Mouse (Mus musculus): ENCODE measurements around the gene Olfr101. TPM values are rescaled to one million over a fixed set of nuclear protein-coding genes. Genes with fewer than 3 reads are reported as not detected.

Olfr101 gene
- total and polyA plus RNA-seq, 2 experiments: not detected

DNA sequence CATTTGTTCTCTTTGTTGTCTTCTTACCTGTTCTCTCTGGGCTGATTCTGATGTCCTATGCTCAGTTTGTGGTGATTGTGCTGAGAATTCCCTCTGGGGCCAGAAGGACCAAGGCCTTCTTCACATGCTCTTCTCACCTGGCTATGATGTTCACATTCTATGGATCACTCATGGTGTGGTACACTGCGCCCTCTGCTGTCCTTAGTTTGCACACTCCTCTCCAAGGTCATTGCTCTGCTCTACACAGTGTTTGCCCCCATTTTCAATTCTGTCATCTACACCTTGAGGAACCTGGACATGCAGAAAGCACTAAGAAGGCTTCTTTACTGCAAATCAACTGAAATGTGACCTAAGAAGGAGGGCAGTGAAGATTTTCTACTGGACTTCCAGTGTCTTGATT lies 53.6 kb downstream of the Olfr101 start:
- Histone ChIP-seq H3K36me3 (ENCODE audit: control insufficient read depth, insufficient read depth, low read length) (no peaks in the 10 kb centered on the region), H3K4me3 (ENCODE audit: insufficient read depth, low read depth, low read length) (no peak overlapping the region), H3K9ac (ENCODE audit: low read depth, low read length) (no peak overlapping the region), H3K79me2 (ENCODE audit: control insufficient read depth, insufficient read depth, low read length) (no peaks in the 10 kb centered on the region), H3K4me1 (ENCODE audit: control insufficient read depth, insufficient read depth, low read length) (no peaks in the 10 kb centered on the region), H3K27me3 (ENCODE audit: control insufficient read depth, insufficient read depth, low read length) (no peaks in the 10 kb centered on the region), H3K27ac (replicated peaks; ENCODE audit: insufficient read depth, low read depth, low read length) (no peak overlapping the region)
- DNase-seq (ENCODE audit: extremely low read depth, low read depth, low spot score): peak; percentile 27
- WGBS: 14% methylated on average over 1 of the region's 1 CpGs
- TF ChIP-seq CTCF (IDR thresholded peaks at IDR 0.05; ENCODE audit: low read depth, low read length): peak; percentile 66
- TF ChIP-seq POLR2A (IDR thresholded peaks at IDR 0.05; ENCODE audit: extremely low read depth, insufficient read depth, low read length): no peak

DNA sequence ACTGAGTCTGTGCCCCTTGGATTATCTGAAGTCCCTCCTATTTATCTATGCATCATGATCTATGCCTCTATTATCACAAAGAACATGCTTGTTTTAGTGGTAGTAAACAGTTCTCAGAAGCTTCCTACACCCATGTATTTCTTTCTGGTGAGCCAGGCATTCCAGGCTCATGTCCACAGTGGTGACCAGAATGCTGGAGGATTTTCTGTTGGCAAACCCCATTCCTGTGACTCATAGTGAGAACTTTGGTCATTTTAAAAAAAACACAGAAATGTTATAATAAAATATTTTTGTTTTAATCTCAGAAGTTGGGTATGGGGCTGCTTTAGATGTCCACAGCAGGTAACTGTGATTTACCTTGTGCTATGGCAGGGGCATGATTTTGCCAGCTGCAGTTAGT lies 54.7 kb downstream of the Olfr101 start:
- Histone ChIP-seq H3K27me3 (ENCODE audit: control insufficient read depth, insufficient read depth, low read length) (no peaks in the 10 kb centered on the region), H3K36me3 (ENCODE audit: control insufficient read depth, insufficient read depth, low read length) (no peaks in the 10 kb centered on the region), H3K27ac (replicated peaks; ENCODE audit: insufficient read depth, low read depth, low read length) (no peak overlapping the region), H3K9ac (ENCODE audit: low read depth, low read length) (no peak overlapping the region), H3K4me1 (ENCODE audit: control insufficient read depth, insufficient read depth, low read length) (no peaks in the 10 kb centered on the region), H3K79me2 (ENCODE audit: control insufficient read depth, insufficient read depth, low read length) (no peaks in the 10 kb centered on the region), H3K4me3 (ENCODE audit: insufficient read depth, low read depth, low read length) (no peak overlapping the region)
- DNase-seq (ENCODE audit: extremely low read depth, low read depth, low spot score): no peak
- no peak for TF ChIP-seq POLR2A (IDR thresholded peaks at IDR 0.05; ENCODE audit: extremely low read depth, insufficient read depth, low read length)
- no peak for TF ChIP-seq CTCF (IDR thresholded peaks at IDR 0.05; ENCODE audit: low read depth, low read length)

Other genes with a start within 250 kb of the Olfr101 start
- not detected in 2 replicates for gene Olfr90, start 215.8 kb downstream of the Olfr101 start, total RNA-seq (2014; rRNA removed)
- gene Olfr90, start 215.8 kb downstream of the Olfr101 start, polyA plus RNA-seq (2012; rRNA removed): not detected in 2 replicates
- not detected in 2 replicates for gene Olfr91, start 206.0 kb downstream of the Olfr101 start, total RNA-seq (2014; rRNA removed)
- gene Olfr91, start 206.0 kb downstream of the Olfr101 start, polyA plus RNA-seq (2012; rRNA removed): not detected in 2 replicates
- gene Olfr92, start 184.2 kb downstream of the Olfr101 start, total RNA-seq (2014; rRNA removed): not detected in 2 replicates
- not detected in 2 replicates for gene Olfr92, start 184.2 kb downstream of the Olfr101 start, polyA plus RNA-seq (2012; rRNA removed)
- not detected in 2 replicates for gene Olfr93, start 142.8 kb downstream of the Olfr101 start, total RNA-seq (2014; rRNA removed)
- not detected in 2 replicates for gene Olfr93, start 142.8 kb downstream of the Olfr101 start, polyA plus RNA-seq (2012; rRNA removed)
- gene Ubd, start 110.4 kb downstream of the Olfr101 start, total RNA-seq (2014; rRNA removed): 0.46 and 0.47 TPM in 2 replicates
- 0.22 TPM in 1 of 2 replicates, not detected in the other for gene Ubd, start 110.4 kb downstream of the Olfr101 start, polyA plus RNA-seq (2012; rRNA removed)
- not detected in 2 replicates for gene Olfr94, start 103.3 kb downstream of the Olfr101 start, total RNA-seq (2014; rRNA removed)
- gene Olfr94, start 103.3 kb downstream of the Olfr101 start, polyA plus RNA-seq (2012; rRNA removed): not detected in 2 replicates
- not detected in 2 replicates for gene Olfr95, start 91.2 kb downstream of the Olfr101 start, total RNA-seq (2014; rRNA removed)
- not detected in 2 replicates for gene Olfr95, start 91.2 kb downstream of the Olfr101 start, polyA plus RNA-seq (2012; rRNA removed)
- gene Olfr96, start 84.2 kb downstream of the Olfr101 start, total RNA-seq (2014; rRNA removed): not detected in 2 replicates
- gene Olfr96, start 84.2 kb downstream of the Olfr101 start, polyA plus RNA-seq (2012; rRNA removed): not detected in 2 replicates
- gene Olfr97, start 67.0 kb downstream of the Olfr101 start, total RNA-seq (2014; rRNA removed): not detected in 2 replicates
- gene Olfr97, start 67.0 kb downstream of the Olfr101 start, polyA plus RNA-seq (2012; rRNA removed): not detected in 2 replicates
- not detected in 2 replicates for gene Olfr98, start 40.6 kb downstream of the Olfr101 start, total RNA-seq (2014; rRNA removed)
- not detected in 2 replicates for gene Olfr98, start 40.6 kb downstream of the Olfr101 start, polyA plus RNA-seq (2012; rRNA removed)
- gene H2-M3, start 34.1 kb downstream of the Olfr101 start, total RNA-seq (2014; rRNA removed): 4.4 and 4.5 TPM in 2 replicates
- 1.7 and 3.3 TPM in 2 replicates for gene H2-M3, start 34.1 kb downstream of the Olfr101 start, polyA plus RNA-seq (2012; rRNA removed)
- not detected in 2 replicates for gene Olfr99, start 20.9 kb downstream of the Olfr101 start, total RNA-seq (2014; rRNA removed)
- not detected in 2 replicates for gene Olfr99, start 20.9 kb downstream of the Olfr101 start, polyA plus RNA-seq (2012; rRNA removed)
- gene Olfr102, start 12.7 kb upstream of the Olfr101 start, total RNA-seq (2014; rRNA removed): not detected in 2 replicates
- gene Olfr102, start 12.7 kb upstream of the Olfr101 start, polyA plus RNA-seq (2012; rRNA removed): not detected in 2 replicates
- not detected in 2 replicates for gene Olfr103, start 35.4 kb upstream of the Olfr101 start, total RNA-seq (2014; rRNA removed)
- not detected in 2 replicates for gene Olfr103, start 35.4 kb upstream of the Olfr101 start, polyA plus RNA-seq (2012; rRNA removed)
- not detected in 2 replicates for gene Olfr104-ps, start 55.3 kb upstream of the Olfr101 start, total RNA-seq (2014; rRNA removed)
- gene Olfr104-ps, start 55.3 kb upstream of the Olfr101 start, polyA plus RNA-seq (2012; rRNA removed): not detected in 2 replicates
- not detected in 2 replicates for gene Olfr105-ps, start 74.7 kb upstream of the Olfr101 start, total RNA-seq (2014; rRNA removed)
- not detected in 2 replicates for gene Olfr105-ps, start 74.7 kb upstream of the Olfr101 start, polyA plus RNA-seq (2012; rRNA removed)
- not detected in 2 replicates for gene Olfr106-ps, start 86.1 kb upstream of the Olfr101 start, total RNA-seq (2014; rRNA removed)
- gene Olfr106-ps, start 86.1 kb upstream of the Olfr101 start, polyA plus RNA-seq (2012; rRNA removed): not detected in 2 replicates
- gene Olfr107, start 94.9 kb upstream of the Olfr101 start, total RNA-seq (2014; rRNA removed): not detected in 2 replicates
- gene Olfr107, start 94.9 kb upstream of the Olfr101 start, polyA plus RNA-seq (2012; rRNA removed): not detected in 2 replicates
- gene Olfr108, start 141.2 kb upstream of the Olfr101 start, total RNA-seq (2014; rRNA removed): not detected in 2 replicates
- gene Olfr108, start 141.2 kb upstream of the Olfr101 start, polyA plus RNA-seq (2012; rRNA removed): not detected in 2 replicates
- not detected in 2 replicates for gene Olfr109, start 154.6 kb upstream of the Olfr101 start, total RNA-seq (2014; rRNA removed)
- gene Olfr109, start 154.6 kb upstream of the Olfr101 start, polyA plus RNA-seq (2012; rRNA removed): not detected in 2 replicates
- gene H2-M2, start 179.2 kb upstream of the Olfr101 start, total RNA-seq (2014; rRNA removed): 0.18 and 0.54 TPM in 2 replicates
- not detected in 2 replicates for gene H2-M2, start 179.2 kb upstream of the Olfr101 start, polyA plus RNA-seq (2012; rRNA removed)
- not detected in 2 replicates for gene Olfr110, start 188.2 kb upstream of the Olfr101 start, total RNA-seq (2014; rRNA removed)
- gene Olfr110, start 188.2 kb upstream of the Olfr101 start, polyA plus RNA-seq (2012; rRNA removed): not detected in 2 replicates
- not detected in 2 replicates for gene Olfr111, start 203.7 kb upstream of the Olfr101 start, total RNA-seq (2014; rRNA removed)
- gene Olfr111, start 203.7 kb upstream of the Olfr101 start, polyA plus RNA-seq (2012; rRNA removed): not detected in 2 replicates

Data from liver, adult 2 months (tissue).